Mouse (Mus musculus) right cerebral cortex, adult 2 months (tissue): ENCODE data around the gene Pglyrp1.
A peak's percentile ranks its signal among the peaks of the same experiment; 100 is the strongest.
"Not testable (repeated sequence)": the region's sequence is repeated elsewhere in the genome, so short reads cannot be mapped to it uniquely, and the experiment has no call there.

ENCODE experiments used
- DNase-seq, 2 experiments: peaks; one replicate each; pipeline ENCODE4 v3.0.0; 2021 to 2022; ENCODE audit warnings: low spot score in 2 of 2

Gene Pglyrp1

GRCm38 (mm10) chr7:18871031-18871430 lies at the start of gene Pglyrp1:
Pglyrp1 (plus strand) TSS chr7:18871331.
- not testable (repeated sequence) for DNase-seq

DNA sequence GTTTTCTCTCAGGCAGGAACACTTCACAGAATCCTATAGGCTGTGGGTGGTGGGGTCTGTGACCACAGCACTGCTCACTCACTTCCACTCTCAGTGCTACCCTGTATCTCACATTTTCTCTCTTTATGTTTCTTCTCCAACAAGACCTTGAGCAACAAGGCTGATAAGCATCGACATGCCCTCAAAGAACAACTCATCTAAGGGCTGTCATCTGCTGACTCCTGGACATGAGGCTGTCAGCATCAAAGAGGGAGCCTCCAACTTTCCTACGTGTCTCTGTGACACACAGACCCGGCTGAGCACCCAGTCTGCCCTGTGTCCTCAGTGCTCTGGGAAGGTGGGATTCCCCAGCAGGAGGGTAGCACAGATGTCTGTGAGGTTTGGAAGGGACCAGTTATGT lies 49.6 kb upstream of the Pglyrp1 start, which contains the start of gene Psg17:
Psg17 (minus strand) TSS at position 101 of the 400 bp plus-strand sequence.
- no peak for DNase-seq

DNA sequence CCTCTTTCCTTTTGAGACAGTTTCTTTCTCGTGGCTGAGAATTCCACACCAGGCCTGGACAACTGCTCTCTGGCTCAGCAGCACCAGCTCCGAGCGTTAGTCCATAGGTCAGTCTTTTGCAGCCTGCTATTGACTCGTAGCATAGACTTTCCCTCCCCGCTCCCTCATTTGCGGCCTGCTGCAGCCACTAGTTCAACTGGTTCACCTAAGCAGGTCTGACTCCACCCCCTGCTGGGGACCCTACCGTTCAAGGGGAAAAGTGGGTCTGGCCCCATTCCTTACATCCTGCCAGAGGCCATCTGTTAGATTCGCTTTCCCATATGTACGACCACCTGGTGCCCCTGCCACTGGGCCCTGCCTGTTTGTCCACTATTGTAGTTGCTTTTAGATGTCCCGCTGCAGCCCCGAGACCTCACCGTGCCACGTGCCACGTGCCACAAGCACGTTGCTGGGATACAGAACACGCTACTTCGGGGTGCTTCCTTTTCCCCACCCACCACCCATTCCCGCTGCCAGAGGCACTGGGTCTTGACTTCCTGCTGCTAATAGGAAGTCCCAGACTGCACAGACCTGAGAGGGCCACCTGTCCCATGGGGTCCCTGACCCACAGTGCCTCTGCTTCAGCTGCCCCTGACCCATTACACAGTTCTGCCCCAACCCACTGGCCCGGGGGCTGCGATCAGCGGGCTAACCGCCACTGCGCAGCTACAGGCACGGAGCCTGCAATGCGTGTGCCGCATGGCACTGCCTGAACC lies 43.2 kb upstream of the Pglyrp1 start:
- no peak for DNase-seq

- no peak for DNase-seq
Observed at GRCm38 (mm10) chr7:18828592-18828991, 42.5 kb upstream of the Pglyrp1 start.

DNA sequence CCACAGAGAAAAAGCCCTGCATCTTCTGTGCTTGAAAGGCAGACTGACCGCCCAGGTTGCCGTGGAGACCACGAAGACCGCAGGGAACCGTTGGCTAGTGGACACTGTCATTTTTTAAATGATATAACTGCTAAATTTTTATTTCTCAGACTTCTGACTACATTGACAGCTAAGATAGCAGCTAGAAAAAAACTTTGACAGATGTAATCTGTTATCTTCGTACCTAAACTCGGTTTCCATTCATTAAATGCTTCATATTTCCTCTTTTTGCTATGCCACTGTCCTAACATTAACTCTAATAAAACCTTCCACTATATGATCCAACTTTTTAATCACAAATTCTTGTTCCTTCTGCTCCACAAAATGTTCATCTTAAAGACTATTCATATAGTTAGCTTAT lies 41.6 kb upstream of the Pglyrp1 start:
- DNase-seq: no peak

DNA sequence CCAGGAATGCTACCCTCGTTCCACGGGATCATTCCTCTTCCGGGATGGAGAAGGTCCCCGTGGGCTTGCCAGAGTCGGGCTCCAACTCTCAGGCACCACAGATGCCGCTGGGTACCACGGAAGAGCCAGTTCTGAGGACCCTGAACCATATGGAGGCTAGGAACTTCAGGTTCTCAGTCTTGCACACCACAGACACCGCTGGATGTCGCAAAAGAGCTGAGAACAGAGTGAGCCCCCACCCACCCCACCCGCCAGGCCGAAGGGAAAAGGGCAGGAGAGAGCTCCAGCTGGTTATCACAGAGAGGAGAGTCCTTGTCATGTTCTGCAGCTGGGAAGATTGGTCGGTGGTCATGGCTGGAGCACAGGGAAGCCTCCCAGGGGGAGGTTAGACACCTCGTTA lies 38.8 kb upstream of the Pglyrp1 start:
- DNase-seq: no peak

DNA sequence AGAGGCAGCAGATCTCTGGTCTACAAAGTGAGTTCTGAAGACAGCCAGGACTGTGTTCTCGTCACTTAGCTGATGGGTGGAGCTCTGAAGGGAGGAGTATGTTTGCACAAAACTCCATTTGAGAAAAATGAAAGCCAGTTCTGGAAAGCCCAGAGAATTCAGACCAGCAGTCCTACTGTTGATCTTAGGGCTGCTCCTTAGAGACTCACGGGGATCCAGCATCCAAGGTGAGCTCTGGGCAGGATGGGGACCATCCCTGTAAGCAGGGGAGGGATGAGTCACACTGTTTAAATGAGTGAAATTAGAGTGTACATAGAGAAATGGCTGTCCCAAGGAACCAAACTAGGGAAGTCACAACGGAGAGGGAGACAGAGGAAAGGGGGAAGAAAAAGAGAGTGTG lies 31.3 kb upstream of the Pglyrp1 start, which contains the start of gene Mill2:
Mill2 (plus strand) TSS at position 102 of the 400 bp plus-strand sequence.
- peak in 1 of 2 experiments; percentile 3 for DNase-seq

DNA sequence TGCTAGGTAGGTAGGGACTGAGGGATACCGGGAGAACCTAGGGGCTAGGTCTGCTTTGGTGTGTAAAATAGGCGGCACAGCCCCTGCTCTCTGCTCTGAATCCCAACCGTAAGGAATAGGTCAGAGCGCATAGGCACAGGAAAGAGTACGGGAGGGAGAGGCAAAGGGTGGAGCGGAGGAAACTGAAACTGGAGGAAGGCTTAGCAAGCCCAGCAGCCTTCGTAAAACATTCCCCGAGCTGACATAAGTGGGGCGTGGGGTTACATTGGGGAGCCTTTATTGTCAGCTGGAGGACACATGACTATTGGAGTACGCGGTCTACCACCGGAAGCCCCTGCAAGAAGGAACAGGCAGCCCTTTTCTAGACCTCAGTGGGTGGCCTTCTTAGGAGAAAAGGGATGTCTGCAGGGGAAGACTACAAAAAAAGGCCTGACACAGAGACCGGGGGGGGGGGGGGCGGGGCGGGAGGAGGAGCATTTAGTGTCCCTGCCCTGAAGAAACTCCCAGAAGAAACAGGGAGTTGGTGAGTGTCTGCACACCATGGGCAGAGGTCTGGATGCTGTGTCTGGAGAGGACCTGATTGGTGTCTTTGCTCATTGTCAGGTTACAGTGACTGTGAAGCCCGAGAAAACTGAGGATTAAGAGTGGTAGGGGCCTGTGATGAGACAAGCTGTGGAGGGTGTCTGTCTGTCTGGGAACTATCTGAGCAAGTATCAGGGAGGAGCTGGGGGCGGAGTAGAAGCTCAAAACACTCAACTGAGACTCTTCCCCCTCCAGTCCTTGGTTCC lies 30.6 kb upstream of the Pglyrp1 start:
- DNase-seq: peak; percentile 7 to 12

GRCm38 (mm10) chr7:18841174-18841567 lies 30.0 kb upstream of the Pglyrp1 start:
- DNase-seq: no peak

GRCm38 (mm10) chr7:18844811-18845210 lies 26.3 kb upstream of the Pglyrp1 start:
- DNase-seq: no peak

DNA sequence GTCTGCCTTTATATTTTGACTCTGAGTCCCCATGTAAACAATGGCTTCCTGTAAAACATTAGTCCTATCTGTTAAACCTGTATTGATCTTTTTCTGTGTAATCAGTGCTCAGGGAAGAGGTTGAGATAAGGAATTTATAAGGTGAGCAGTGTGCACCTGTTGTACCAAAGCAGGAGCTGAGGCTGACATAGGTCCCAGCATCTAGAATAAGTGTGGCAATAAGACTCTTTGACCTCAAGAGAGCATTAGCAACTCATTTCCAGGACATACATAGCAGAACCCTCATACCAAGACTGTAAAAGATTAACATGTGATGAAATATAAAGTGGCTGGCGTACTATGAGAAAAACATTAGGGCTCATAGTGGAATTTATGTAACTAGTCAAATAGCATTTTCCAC lies 22.7 kb upstream of the Pglyrp1 start:
- no peak for DNase-seq

- DNase-seq: no peak
Observed at GRCm38 (mm10) chr7:18858310-18858916, 12.7 kb upstream of the Pglyrp1 start.

DNA sequence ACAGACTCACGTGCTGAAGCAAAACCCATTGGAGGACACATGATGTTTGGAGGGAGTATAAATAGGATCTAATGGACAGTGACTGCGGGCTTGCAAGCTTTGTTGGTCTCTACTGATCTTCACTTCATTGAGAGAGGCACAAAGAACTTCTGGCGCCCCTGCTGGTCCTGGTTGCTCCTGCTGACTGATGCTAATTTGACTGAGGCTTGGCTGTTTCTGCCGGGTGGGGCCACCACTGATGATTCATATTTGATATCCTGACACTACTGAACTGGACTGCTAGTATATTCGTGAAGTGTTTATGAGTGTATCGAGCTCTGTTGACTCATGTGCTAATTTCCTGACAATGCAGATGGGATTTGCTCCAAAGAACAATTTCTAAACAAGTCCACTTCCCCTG lies 8.3 kb upstream of the Pglyrp1 start:
- no peak for DNase-seq

GRCm38 (mm10) chr7:18868491-18868890 lies 2.6 kb upstream of the Pglyrp1 start:
- DNase-seq: no peak

- no peak for DNase-seq
Observed at GRCm38 (mm10) chr7:18872014-18872802, 1.1 kb downstream of the Pglyrp1 start.

DNA sequence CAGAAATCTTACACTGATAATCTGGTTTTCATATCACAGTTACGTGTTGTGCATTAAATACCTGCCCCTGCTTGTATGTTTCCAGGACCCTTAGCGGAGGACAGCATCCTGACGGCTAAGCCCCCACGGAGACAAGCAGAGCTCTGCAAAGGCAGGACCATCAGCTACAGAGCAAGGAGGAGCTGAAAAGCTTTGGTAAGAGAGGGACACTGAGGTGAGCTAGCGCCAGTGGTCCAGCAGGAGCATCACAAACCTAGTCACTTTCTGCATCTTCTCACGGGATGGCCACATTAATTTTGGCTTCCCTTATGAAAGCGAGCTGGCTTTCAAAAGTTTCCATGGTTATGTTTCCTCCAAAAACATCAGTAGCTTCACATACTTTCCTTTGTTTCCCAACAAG lies 1.7 kb downstream of the Pglyrp1 start:
- DNase-seq: no peak

- peak; percentile 62 to 71 for DNase-seq
Observed at GRCm38 (mm10) chr7:18873253-18873652, 2.1 kb downstream of the Pglyrp1 start.

- DNase-seq: no peak
Observed at GRCm38 (mm10) chr7:18875372-18875771, 4.2 kb downstream of the Pglyrp1 start.

DNA sequence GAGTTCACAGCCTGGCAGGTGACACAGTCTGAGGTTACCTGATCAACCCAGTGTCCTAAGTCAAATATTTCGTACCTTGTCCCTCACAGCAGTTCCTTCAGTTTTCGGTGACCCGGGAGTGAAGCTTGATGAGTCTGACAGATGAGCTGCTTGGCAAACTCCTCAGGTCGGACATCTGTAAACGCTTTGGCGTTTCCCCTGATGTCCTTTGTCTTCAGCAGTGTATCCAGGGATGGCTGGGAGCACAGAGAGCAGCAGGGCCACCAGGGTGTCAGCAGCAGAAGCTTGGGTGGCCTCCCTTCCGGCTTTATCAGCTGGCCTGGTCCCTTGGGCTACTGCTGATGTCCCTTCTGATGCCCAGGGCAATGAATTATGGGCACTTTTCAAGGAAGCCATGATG lies 7.6 kb downstream of the Pglyrp1 start:
- DNase-seq: peak in 1 of 2 experiments; percentile 0

DNA sequence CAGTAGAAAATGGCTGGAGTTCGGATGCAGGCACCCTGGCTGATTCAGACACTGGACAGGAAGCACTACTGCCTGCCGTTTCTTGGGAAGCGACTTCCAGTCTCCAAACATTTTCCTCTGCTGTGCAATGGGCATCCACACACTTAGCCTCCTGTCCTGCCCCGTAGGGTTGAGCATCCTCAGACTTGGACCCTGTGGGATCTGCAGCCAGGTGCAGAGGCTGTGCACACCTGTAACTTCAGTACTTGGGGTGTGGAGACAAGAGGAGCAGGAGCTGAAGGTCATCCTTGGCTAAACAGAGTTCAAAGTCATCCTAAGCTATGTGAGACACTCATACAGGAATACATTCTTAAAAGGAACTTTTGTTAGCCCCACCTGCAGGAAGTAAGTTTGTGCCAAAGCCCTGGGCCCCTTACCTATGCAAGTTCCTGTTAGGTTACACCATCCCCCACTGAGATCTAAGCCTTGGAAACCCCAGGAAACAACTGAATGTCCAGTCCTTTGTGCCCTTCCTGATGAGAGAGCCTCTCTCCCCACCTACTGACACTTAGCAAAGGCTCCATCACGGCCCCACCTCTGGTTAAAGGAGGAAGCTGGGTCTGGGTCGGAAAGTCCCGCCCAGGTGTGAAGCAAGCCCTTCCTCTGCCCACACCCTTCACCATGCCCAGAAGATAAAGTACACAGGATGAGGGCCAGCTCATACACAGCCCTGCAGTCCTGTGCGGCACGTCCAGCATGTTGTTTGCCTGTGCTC lies 13.0 kb downstream of the Pglyrp1 start:
- DNase-seq: no peak
